Mouse (Mus musculus) liver, postnatal 0 days (tissue): Measurements from ENCODE around the gene Npl.

Source experiments
- CTCF ChIP-seq: sonication (generic); IDR thresholded peaks from 2 replicates; pipeline ENCODE4 v1.5.1; 2016; ENCODE audit warnings: antibody characterized with exemption, low read depth
- EP300 ChIP-seq: IDR thresholded peaks from 2 replicates; pipeline ENCODE4 v1.6.1; 2016; ENCODE audit warnings: antibody characterized with exemption, low read depth, mild to moderate bottlenecking

- TF ChIP-seq EP300 (no peak), CTCF (no peak)
These were observed 38.1 kb upstream of the Npl start for GRCm38 (mm10) chr1:153587956-153588355.
